Mouse (Mus musculus): ENCODE measurements around the gene 2210408I21Rik.

The 2210408I21Rik gene

GRCm38 (mm10) chr13:77478425-77479119 is 343.2 kb downstream of the 2210408I21Rik start:
- no peak for DNase-seq (ENCODE audit: low read depth, low spot score)

- no peak for DNase-seq (ENCODE audit: low read depth, low spot score)
These were observed 354.8 kb downstream of the 2210408I21Rik start for GRCm38 (mm10) chr13:77489938-77490651.

- DNase-seq (ENCODE audit: low read depth, low spot score): no peak
These were observed 378.7 kb downstream of the 2210408I21Rik start for GRCm38 (mm10) chr13:77514046-77514445.

DNA sequence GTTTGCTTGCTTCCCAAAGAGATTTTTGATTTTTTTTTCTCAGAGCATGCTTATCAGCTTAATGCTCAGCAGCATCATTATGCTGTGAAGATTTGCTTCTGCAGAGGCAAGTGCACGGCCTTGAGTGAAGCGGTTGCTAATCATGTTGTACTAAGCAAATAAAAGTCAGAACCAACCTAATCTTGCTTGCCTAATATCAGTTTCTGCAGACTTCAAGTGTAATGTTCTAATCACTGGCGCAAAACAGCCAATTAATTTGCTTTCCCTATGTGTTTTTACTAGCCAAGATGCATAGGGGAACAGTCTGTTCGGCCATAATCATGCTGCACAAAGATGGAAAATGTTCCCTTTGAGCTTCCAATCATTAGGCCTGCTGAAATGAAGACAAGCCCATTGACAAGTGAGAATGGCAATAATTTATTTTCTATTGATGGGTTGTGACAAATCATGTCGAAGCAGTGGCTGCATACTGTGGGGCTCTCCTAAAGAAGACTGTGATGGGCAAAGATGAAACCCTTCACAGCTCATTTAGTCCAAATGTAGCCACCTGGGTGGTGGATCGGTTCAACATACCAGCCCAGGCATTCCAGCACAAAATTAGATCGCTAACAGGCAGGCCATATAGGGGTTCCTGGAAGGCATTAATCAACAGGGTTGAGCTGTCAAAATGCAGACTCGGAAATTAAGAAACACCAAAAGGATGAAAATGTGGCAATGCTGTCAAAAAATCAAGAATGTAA is 393.8 kb downstream of the 2210408I21Rik start:
- no peak for DNase-seq (ENCODE audit: low read depth, low spot score)

DNA sequence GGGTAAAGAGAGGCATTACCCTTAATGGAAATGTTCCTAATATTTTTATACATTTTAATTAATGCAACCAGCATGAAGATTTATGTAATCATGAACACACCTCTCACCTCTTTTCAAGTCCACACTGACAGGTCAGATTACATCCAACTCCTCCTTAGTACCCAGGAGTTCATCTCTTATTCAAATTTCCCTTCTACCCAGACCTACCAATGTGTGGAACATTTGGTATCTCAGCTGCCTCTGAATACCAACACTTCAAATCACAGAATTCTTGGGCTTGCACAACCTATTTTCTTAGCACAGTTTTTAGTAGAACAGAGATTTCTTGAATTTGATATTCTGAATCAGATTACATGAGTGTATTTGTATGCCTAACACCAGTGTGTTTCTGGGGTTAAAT is 394.4 kb downstream of the 2210408I21Rik start:
- no peak for DNase-seq (ENCODE audit: low read depth, low spot score)

DNA sequence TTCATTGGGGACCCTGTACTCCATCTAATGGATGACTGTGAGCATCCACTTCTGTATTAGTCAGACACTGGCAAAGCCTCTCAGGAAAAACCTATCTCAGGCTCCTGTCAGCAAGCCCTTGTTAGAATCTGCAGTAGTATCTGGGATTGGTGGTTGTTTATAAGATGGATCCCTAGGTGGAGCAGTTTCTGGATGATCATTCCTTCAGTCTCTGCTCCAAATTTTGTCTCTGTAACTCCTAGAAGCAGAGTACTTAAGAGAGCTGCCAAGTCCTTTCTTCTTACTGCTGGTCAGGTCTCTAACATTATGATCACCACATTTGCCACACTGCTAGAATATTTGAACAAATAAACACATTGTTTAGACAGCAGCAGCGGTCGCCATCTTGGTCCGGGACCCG is 402.1 kb downstream of the 2210408I21Rik start:
- no peak for DNase-seq (ENCODE audit: low read depth, low spot score)

GRCm38 (mm10) chr13:77547486-77548385 is 412.4 kb downstream of the 2210408I21Rik start:
- no peak for DNase-seq (ENCODE audit: low read depth, low spot score)

GRCm38 (mm10) chr13:77548386-77548695 is 413.0 kb downstream of the 2210408I21Rik start:
- no peak for DNase-seq (ENCODE audit: low read depth, low spot score)

DNA sequence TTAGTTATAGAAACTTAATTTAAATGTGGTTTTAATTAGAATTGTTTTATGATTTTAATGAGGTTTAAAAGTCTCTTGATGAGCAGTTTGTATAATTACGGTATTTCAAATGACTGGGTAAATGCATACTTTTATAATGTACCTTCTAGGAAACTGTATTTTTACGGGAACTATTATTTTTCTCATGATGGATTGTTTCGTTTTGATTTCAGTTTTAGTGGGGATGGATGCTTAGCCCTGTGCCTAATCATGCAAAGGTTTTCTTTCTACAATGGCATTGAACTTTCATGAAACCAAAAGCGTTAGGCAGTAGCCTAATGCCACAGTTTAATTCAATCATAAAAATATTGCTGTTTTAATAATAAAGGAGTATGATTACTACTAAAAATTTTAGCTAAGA is 413.4 kb downstream of the 2210408I21Rik start:
- no peak for DNase-seq (ENCODE audit: low read depth, low spot score)

DNA sequence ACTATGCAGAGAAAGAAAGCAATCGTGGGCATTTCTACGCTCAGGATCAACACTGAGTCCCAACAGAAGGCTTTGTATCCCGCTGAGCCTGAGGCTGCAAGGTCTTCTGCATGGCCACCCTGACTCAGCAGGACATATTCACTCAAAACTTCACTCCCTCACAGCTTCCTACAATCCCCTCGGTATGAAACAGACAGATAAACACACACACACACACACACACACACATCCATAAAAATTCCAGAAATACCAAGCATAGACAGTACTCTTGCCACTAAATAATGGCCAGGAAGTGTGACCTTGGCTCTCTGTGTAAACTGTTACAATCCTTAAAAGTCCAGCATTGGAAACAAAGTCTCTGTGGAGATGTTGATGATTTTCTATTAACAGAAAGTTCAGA is 458.7 kb downstream of the 2210408I21Rik start:
- no peak for DNase-seq (ENCODE audit: low read depth, low spot score)

- no peak for DNase-seq (ENCODE audit: low read depth, low spot score)
These were observed 480.0 kb downstream of the 2210408I21Rik start for GRCm38 (mm10) chr13:77615346-77615745.
